Mouse (Mus musculus) embryonic facial prominence, embryonic 10.5 days (tissue): ENCODE results near the gene Gm960. TPM values are rescaled to one million over a fixed set of nuclear protein-coding genes. Genes with fewer than 3 reads are reported as not detected.

Experiments
- DNase-seq: peaks from one replicate; pipeline ENCODE4 v3.0.0-alpha.2; 2017; ENCODE audit warnings: low spot score
- H3K27ac ChIP-seq: fragments of 300-500 bp; sonication (generic); replicated peaks from 2 replicates; pipeline ENCODE4 v1.5.1; 2016; ENCODE audit warnings: mild to moderate bottlenecking
- H3K27me3 ChIP-seq: fragments of 300-500 bp; sonication (generic); replicated peaks from 2 replicates; pipeline ENCODE4 v1.6.1; 2016; ENCODE audit warnings: low read depth, mild to moderate bottlenecking; ENCODE audit not compliant: poor library complexity, severe bottlenecking
- H3K36me3 ChIP-seq: fragments of 300-500 bp; sonication (generic); replicated peaks from 2 replicates; pipeline ENCODE4 v1.6.1; 2016; ENCODE audit warnings: mild to moderate bottlenecking, moderate library complexity
- H3K4me1 ChIP-seq: fragments of 300-500 bp; sonication (generic); 2 replicates; pipeline ENCODE4 v1.6.1; 2016
- H3K4me3 ChIP-seq: fragments of 300-500 bp; sonication (generic); 2 replicates; pipeline ENCODE4 v1.5.1; 2016; ENCODE audit warnings: mild to moderate bottlenecking, moderate library complexity
- H3K9me3 ChIP-seq: fragments of 300-500 bp; sonication (generic); 2 replicates; pipeline ENCODE4 v1.6.1; 2016; ENCODE audit warnings: mild to moderate bottlenecking
- WGBS: fragments of 180-500 bp; shearing (Covaris S2); methylation state at CpG from one replicate; pipeline ENCODE4 v1.1.7; 2016; 5-methylcytosine and 5-hydroxymethylcytosine counted together
- polyA plus RNA-seq: library from polyadenylated mRNA; unstranded; fragments of >200 nt; fragmentation: Nextera tagmentation; extraction: Ambion mirVana; gene quantifications from 2 replicates; pipeline ENCODE4 v1.2.1, GENCODE M21; 2016

Gm960 gene
- polyA plus RNA-seq, 1 experiment from 2014 or later, result 2.0 TPM

- no peak overlapping the region for H3K4me3 ChIP-seq
- H3K27me3 ChIP-seq, result peaks cover 54% of the 10 kb centered on the region
- WGBS, result 85% methylated on average over 10 of the region's 10 CpGs
- peaks cover 24% of the 10 kb centered on the region for H3K4me1 ChIP-seq
- H3K36me3 ChIP-seq, result no peaks in the 10 kb centered on the region
- no peaks in the 10 kb centered on the region for H3K9me3 ChIP-seq
- no peak for DNase-seq
- no peak overlapping the region for H3K27ac ChIP-seq
Observed at GRCm38 (mm10) chr19:4708765-4709164, 10.3 kb upstream of the Gm960 start.

GRCm38 (mm10) chr19:4701221-4701620 is 2.8 kb upstream of the Gm960 start:
- no peak for DNase-seq
- 65% methylated on average over 7 of the region's 7 CpGs for WGBS
- H3K27me3 ChIP-seq, result peaks cover 59% of the 10 kb centered on the region

DNA sequence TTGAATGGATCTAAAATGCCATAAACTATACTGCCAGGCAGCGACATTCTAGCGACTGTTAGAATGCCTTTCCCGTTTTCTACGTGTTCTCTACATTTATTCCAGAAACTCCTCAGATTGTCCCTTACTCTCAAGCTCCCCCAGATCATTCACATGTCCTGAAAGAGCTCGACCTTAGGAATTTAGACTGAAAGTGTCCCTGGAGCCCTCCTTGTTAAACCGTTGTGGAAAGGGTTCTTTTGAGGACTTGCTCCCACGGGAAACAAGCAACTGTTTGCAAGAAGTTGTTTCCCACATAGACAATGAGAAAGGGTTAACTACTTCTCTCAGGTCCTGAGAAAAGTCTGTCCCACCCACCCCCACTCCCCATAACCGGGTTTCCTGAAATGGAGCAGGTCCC is 2.2 kb upstream of the Gm960 start:
- H3K4me1 ChIP-seq, result peaks cover 12% of the 10 kb centered on the region
- peaks cover 59% of the 10 kb centered on the region for H3K27me3 ChIP-seq
- DNase-seq, result no peak
- 74% methylated on average over 8 of the region's 8 CpGs for WGBS
- no peaks in the 10 kb centered on the region for H3K9me3 ChIP-seq
- no peak overlapping the region for H3K4me3 ChIP-seq
- H3K27ac ChIP-seq, result no peak overlapping the region
- no peaks in the 10 kb centered on the region for H3K36me3 ChIP-seq

More at GRCm38 (mm10) chr19:4701221-4701620, 2.8 kb upstream of the Gm960 start:
- H3K27ac ChIP-seq, result no peak overlapping the region
- peaks cover 12% of the 10 kb centered on the region for H3K4me1 ChIP-seq
- H3K4me3 ChIP-seq, result no peak overlapping the region
- H3K9me3 ChIP-seq, result no peaks in the 10 kb centered on the region
- no peaks in the 10 kb centered on the region for H3K36me3 ChIP-seq

DNA sequence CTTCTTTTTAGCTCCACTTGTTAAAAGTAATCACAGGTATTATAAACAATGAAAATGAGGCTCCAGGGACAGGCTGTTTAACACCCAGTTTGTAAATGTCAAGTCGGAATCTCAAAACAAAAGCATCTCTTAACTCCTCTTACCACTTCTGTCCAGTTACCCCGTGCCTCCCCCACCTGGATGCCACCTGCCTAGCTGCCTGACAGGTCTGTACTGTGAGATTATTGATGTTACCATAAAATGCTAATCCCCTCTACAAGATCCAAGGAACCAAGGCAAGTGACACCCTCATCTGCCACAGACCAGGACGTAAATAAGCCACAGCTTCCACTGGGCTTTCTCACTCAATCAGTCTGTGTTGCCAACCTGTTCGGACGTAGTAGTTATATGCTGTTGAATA is 1.4 kb upstream of the Gm960 start:
- no peak for DNase-seq
- H3K36me3 ChIP-seq, result no peaks in the 10 kb centered on the region
- H3K27me3 ChIP-seq, result peaks cover 59% of the 10 kb centered on the region
- H3K4me1 ChIP-seq, result peaks cover 12% of the 10 kb centered on the region
- H3K27ac ChIP-seq, result no peak overlapping the region
- no peaks in the 10 kb centered on the region for H3K9me3 ChIP-seq
- WGBS, result 81% methylated on average over 5 of the region's 5 CpGs
- no peak overlapping the region for H3K4me3 ChIP-seq

- Histone ChIP-seq H3K4me3 (peak overlapping the region; percentile 70; the same call in 1 of the 2 replicates), H3K27me3 (peaks cover 65% of the 10 kb centered on the region), H3K9me3 (no peaks in the 10 kb centered on the region), H3K27ac (no peak overlapping the region), H3K4me1 (peaks cover 12% of the 10 kb centered on the region), H3K36me3 (no peaks in the 10 kb centered on the region)
- no peak for DNase-seq
- 34% methylated on average over 8 of the region's 8 CpGs for WGBS
Observed at GRCm38 (mm10) chr19:4698856-4699255, 388 bp upstream of the Gm960 start.

DNA sequence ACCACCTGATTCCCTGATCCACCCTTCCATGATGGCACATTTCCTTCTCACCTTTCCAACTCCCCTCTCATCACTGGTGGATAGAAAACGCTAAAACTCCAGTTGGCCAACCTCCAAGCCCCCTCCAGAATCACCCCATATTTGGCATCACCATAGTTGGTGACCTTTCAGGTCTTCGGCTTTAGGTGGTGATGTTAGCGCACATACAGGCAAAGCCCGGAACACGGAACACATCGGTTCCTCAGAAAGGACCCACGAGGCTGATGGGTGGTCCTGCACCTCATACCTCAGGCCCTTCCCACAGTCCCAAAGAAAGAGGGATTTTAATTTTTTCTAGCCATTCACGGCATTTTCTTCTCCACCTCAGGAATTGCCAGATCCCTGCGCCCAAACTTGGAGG is 747 bp downstream of the Gm960 start:
- Histone ChIP-seq H3K27ac (no peak overlapping the region), H3K27me3 (peaks cover 65% of the 10 kb centered on the region), H3K36me3 (no peaks in the 10 kb centered on the region), H3K4me1 (peaks cover 12% of the 10 kb centered on the region), H3K4me3 (peak overlapping the region; percentile 70), H3K9me3 (no peaks in the 10 kb centered on the region)
- DNase-seq, result no peak
- WGBS, result 79% methylated on average over 9 of the region's 9 CpGs

DNA sequence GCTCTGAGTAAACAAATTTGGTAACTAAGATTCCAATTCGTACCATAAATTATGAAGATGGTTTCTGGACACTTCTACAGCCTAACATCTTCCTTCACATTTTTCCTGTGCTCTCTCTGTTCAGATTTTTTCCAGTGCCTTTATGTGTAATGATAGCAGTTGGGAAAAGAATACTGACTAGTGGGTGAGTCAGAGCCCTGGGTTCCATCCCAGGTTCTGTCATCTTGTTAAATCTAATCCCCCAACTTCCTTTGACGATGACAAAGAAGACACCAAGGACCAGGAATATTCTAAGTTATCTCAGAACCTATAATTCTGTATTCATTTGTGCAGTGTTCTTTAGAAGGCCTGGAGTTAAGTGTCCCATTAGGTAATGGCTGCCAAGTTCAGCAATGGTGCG is 1.3 kb downstream of the Gm960 start:
- no peaks in the 10 kb centered on the region for H3K9me3 ChIP-seq
- H3K4me1 ChIP-seq, result peaks cover 12% of the 10 kb centered on the region
- WGBS, result 85% methylated on average over 3 of the region's 3 CpGs
- peaks cover 65% of the 10 kb centered on the region for H3K27me3 ChIP-seq
- H3K36me3 ChIP-seq, result no peaks in the 10 kb centered on the region
- H3K4me3 ChIP-seq, result no peak overlapping the region
- DNase-seq, result no peak
- no peak overlapping the region for H3K27ac ChIP-seq

DNA sequence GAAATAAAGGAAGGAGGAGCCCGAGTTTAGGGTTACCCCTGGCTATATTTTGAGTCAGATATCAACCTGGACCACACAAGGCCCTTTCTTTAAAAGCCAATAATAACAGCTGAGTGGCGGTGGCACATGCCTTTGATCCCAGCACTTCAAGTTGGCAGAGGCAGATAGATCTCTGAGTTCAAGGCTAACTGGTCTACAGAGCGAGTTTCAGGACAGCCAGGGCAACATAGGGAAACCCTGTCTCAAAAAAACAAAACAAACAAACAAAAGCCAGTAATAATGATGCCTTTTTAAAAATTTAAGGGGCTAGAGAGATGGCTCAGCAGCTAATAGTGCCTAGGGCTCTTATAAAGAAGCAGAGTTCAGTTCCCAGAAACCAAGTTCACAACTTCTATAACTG is 4.1 kb downstream of the Gm960 start:
- Histone ChIP-seq H3K4me1 (peaks cover 12% of the 10 kb centered on the region), H3K9me3 (no peaks in the 10 kb centered on the region), H3K36me3 (no peaks in the 10 kb centered on the region), H3K27me3 (peaks cover 40% of the 10 kb centered on the region), H3K27ac (no peak overlapping the region), H3K4me3 (no peak overlapping the region)
- 67% methylated on average over 3 of the region's 3 CpGs for WGBS
- no peak for DNase-seq

GRCm38 (mm10) chr19:4672401-4672800 is 26.1 kb downstream of the Gm960 start:
- no peaks in the 10 kb centered on the region for H3K36me3 ChIP-seq
- no peak for DNase-seq
- H3K4me3 ChIP-seq, result no peak overlapping the region
- H3K9me3 ChIP-seq, result no peaks in the 10 kb centered on the region
- no peak overlapping the region for H3K27ac ChIP-seq
- H3K4me1 ChIP-seq, result no peaks in the 10 kb centered on the region
- WGBS, result 73% methylated on average over 6 of the region's 6 CpGs
- H3K27me3 ChIP-seq, result no peaks in the 10 kb centered on the region

DNA sequence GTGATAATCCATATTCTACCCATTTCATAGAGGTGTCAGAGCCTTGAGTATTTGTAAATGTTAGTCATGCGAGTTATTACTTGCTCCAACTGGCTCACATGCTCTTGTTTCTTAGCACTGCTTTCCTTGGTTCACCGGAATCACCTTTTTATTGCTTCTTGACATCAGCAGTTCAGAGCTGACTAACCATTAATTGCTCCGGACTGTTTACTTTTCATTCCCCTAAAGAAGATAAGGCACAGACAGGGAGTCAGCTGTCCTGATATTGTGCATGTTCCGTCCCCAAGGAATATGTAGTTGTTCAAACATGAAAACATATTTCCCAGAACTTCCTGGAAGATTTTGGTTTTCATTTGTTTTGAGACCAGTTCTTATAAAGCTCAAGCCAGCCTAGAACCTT is 27.7 kb downstream of the Gm960 start:
- H3K36me3 ChIP-seq, result no peaks in the 10 kb centered on the region
- WGBS, result 85% methylated on average over 4 of the region's 4 CpGs
- H3K27me3 ChIP-seq, result no peaks in the 10 kb centered on the region
- no peak for DNase-seq
- H3K27ac ChIP-seq, result no peak overlapping the region
- H3K4me3 ChIP-seq, result no peak overlapping the region
- H3K9me3 ChIP-seq, result no peaks in the 10 kb centered on the region
- H3K4me1 ChIP-seq, result no peaks in the 10 kb centered on the region

- no peak overlapping the region for H3K27ac ChIP-seq
- no peak for DNase-seq
- no peaks in the 10 kb centered on the region for H3K36me3 ChIP-seq
- no peaks in the 10 kb centered on the region for H3K4me1 ChIP-seq
- H3K27me3 ChIP-seq, result no peaks in the 10 kb centered on the region
- H3K4me3 ChIP-seq, result no peak overlapping the region
- H3K9me3 ChIP-seq, result no peaks in the 10 kb centered on the region
Observed at GRCm38 (mm10) chr19:4666815-4667214, 31.7 kb downstream of the Gm960 start.

DNA sequence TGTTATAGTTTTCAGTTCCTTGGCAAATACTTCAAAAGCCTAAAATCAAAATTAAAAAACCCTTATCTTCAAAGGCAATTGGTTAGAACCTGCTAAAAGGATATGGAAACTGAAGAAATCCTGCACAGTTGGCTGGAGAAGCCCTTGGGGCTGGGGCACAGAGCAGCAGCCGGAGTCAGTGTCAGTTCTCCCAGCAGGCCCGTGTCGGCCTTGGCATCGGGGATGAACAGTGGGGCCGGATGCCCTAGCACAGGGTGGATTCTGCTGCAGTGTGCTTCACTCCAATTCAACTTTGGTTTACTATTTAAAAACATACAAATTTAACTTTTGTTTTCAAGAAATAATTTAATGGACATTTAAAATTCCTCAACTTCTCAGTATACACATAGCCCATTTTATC is 40.3 kb downstream of the Gm960 start:
- Histone ChIP-seq H3K4me1 (no peaks in the 10 kb centered on the region), H3K4me3 (no peak overlapping the region), H3K9me3 (no peaks in the 10 kb centered on the region), H3K36me3 (no peaks in the 10 kb centered on the region), H3K27me3 (no peaks in the 10 kb centered on the region), H3K27ac (no peak overlapping the region)
- 87% methylated on average over 5 of the region's 5 CpGs for WGBS
- DNase-seq, result no peak

DNA sequence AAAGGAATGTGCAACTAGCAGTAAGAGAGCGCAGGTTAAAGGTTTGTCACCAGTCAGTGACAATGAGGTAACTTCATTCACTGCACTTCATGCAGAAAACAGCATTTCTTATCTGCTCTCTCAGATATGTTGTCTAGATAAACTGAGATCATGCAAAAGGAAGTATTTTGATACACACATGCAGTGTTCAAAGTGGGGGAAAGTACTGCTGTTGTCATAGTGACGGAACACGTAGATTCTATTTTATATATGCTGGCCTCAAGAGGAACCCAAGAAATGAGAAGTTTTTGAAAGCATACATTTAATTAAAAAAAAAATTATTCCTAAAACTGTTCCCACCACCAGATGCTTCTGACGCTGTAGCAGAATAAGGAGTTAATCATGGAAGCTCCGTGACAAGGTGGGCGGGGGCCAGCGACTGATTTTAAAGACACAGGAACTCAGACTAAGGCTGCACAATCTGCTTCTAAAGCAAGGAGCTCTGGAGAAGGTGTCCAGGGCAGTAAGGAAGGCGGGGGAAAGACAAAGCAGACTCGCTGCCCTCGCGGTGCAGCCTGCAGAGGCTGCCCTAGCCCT is 51.5 kb downstream of the Gm960 start:
- WGBS, result 81% methylated on average over 11 of the region's 11 CpGs
- H3K27ac ChIP-seq, result no peak overlapping the region
- H3K4me1 ChIP-seq, result no peaks in the 10 kb centered on the region
- H3K36me3 ChIP-seq, result no peaks in the 10 kb centered on the region
- H3K27me3 ChIP-seq, result 0 out of 2 replicates have a peak, but pooled peaks cover 3% of the 10 kb centered on the region
- no peak overlapping the region for H3K4me3 ChIP-seq
- DNase-seq, result no peak
- H3K9me3 ChIP-seq, result no peaks in the 10 kb centered on the region
